Mouse (Mus musculus) central nervous system, embryonic 11.5 days (tissue): ENCODE results near the gene Opcml. TPM values are rescaled to one million over a fixed set of nuclear protein-coding genes. Genes with fewer than 3 reads are reported as not detected.

Source experiments
- polyA plus RNA-seq: library from polyadenylated mRNA; depleted of rRNA; stranded (reverse); fragments of >200 nt; gene quantifications from 2 replicates; pipeline ENCODE4 v1.2.3, GENCODE M21; 2012; rRNA removed

Opcml gene
- 1.6 and 2.0 TPM in 2 replicates for polyA plus RNA-seq

GRCm38 (mm10) chr9:27790725-27791638 is at the start of gene Opcml:
Opcml (plus strand) TSS chr9:27790775.

